Mouse (Mus musculus): ENCODE measurements at regions not wholly inside any gene's neighbourhood (a gene's known extent, or its start where the extent isn't known, plus 50 kb on each side); places are given as distances from the start of the nearest gene placed in this dataset.
"Not testable (repeated sequence)": the region's sequence is repeated elsewhere in the genome, so short reads cannot be mapped to it uniquely, and the experiment has no call there.

- no peak for DNase-seq
Measured at GRCm38 (mm10) chr13:60476366-60476765, 125.4 kb upstream of the Dapk1 start.

DNA sequence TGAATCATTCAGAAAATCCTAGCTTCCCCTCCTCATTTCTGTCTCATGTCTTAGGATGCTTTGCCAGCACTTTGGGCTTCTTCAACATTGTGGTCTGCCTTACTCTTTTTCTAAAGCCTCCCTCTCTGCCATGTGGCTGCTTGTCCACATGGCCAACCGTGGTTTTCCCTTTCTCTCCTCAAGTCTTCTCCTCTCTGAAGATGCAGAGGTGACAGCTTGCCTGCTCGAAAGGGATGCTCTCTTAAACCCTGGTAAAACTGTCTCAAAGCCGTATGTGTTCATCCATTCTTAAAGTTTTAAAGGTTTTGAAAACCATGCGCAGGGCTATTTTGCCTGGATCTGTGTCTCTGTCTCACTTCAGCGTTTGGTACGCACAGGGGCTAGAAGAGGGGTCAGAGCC is 123.4 kb upstream of the Dapk1 start:
- no peak for DNase-seq

DNA sequence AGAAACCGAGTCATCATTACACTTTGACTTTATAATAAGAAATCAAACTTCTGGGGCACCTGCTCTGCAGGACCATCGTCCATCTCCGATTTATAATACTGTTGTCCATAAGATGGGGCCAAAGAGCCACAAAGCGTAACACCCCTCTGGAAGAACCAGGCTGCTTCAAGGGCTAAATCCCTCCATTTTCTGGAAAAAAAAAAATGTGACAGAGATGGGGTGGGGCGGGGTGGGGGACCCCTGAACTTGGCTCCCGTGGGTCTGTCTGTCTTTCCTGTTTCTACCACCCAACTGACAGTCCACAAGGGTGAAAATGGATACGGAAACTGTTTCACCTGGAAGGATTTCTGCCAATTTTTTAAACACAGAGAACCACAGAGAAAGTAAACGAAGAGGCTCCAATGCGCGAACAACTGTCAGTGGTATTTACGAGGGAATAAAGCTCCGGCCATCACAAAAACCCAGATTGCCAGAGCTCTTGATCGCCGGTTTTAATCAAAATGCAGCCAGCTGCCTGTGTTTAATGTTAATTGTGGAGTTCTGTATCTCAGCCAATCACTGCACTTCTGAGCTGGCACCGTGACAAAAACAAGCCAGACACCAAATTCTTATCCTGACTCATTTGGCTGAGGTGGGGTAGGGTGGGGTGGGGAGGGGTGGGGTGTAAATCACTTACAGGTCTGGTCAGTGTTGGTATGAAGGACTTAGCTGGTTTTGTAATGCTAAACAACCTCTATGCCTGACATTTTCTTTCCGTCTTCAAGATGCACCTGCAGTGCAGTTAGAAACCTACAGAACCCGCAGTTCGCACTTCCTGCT is 122.5 kb upstream of the Dapk1 start:
- DNase-seq: peak; percentile 52

GRCm38 (mm10) chr13:60479862-60480730 is 121.7 kb upstream of the Dapk1 start:
- no peak for DNase-seq

DNA sequence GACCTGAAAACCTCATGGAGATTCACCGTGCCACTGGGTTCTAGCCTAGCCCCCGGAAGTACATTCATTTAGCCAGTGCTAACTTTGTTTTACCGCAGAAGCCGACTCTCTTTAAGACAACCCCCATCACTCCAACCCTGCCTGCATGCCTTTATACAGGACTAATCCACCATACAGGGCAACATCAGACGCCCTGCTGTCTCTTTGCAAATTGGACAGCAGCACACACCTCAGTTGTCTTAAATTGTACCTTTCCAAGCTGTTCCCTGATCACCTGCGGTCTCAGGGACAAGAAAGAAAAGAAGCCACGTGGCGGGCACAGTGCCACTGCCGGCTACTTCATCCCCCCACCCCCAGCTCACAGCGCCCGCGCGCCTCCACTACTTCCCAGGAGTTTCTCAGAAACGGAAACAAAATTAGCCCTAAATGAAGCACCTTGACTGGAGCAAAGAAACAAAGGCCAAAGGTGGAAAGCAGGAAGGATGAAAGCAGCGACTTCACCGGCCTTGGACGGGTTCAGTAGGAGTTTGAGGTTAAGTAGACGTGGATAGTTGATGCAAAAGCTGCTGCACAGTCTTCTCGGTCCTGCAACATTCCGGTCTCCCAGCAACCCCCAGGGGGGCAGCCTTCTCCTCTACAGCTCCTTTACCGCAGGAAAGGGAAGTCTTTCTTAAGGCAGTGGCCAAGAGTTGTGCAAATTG is 120.9 kb upstream of the Dapk1 start:
- no peak for DNase-seq

- not testable (repeated sequence) for DNase-seq
Measured at GRCm38 (mm10) chr13:60481451-60481850, 120.3 kb upstream of the Dapk1 start.

GRCm38 (mm10) chr13:60481946-60482345 is 119.8 kb upstream of the Dapk1 start:
- no peak for DNase-seq

DNA sequence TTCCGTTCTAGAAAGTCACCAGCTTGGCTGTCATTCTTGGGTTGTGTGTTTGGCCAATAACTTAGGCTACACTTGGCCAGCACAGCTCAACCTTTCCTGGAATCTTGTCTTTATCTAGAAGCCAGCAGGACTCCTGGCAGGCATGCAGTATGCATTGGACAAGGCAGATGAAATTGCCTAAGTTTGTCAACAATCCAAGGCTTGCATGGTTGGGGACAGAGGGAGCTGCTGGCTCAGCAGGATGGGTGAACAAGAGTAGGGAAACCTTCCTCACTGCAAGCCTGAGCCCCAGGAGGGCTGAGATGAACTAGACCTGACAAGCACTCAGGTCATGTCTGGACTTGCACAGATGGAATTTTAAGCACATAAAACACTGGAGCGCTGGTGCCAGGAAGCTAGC is 115.6 kb upstream of the Dapk1 start:
- peak; percentile 75 for DNase-seq

- DNase-seq: no peak
Measured at GRCm38 (mm10) chr13:60486871-60487270, 114.9 kb upstream of the Dapk1 start.

- peak; percentile 73 for DNase-seq
Measured at GRCm38 (mm10) chr13:60488131-60488883, 113.4 kb upstream of the Dapk1 start.

DNA sequence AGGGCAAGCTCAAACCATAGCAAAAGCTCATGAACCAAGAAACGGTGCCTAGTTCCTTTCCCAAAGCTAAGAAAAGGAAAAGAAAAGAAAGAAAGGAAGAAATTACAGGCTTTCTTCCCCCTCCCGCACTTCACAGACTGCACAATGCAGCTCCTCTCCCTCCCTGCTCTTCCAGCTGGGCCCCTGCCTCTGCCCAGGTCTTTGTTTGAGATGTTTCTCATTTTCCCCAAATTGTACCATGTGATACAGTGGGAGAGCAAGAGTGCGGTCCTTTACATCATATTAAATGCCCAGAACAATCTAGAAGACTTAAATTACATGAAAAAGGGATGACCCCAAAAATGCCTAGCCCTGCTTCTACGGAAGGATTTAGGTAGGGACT is 112.9 kb upstream of the Dapk1 start:
- DNase-seq: no peak

GRCm38 (mm10) chr13:60491948-60492464 is 109.7 kb upstream of the Dapk1 start:
- no peak for DNase-seq

DNA sequence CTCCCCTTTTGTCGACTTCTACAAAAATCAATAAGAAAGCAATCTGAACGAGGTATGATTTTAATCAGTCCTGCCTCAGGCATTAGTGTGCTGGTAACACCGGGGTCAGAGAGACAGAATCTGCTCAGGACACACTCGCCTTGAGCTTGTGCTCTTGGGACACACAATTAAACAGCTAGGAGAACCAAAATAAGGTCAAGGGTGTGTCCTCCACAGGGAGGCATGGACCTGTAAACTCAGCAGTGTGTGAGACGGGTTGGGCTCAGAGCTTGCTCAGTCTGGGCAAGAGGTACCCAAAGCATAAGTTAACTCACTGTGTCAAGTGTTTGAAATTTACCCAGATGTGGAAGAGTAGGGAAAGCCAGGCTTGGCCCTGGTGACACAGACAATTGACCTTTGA is 107.9 kb upstream of the Dapk1 start:
- no peak for DNase-seq

GRCm38 (mm10) chr13:60497714-60498400 is 103.9 kb upstream of the Dapk1 start:
- DNase-seq: no peak

DNA sequence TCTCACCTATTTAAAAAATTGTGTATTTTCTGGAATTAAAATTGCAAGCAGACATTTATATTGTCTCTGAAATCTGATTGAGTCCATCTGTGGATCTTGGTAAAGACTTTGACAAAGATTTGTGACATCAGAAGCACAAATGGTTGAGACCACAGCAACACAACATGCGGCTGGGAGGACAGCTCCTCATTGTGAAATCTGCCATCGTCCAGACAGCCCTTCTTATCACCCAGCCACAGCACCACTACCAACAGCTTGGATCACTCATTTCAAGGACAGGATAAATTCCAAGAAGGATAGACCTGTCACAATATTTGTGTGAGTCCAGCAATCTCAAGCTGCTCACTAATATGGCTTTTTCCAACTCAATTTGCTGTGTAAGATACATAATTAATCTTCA is 97.6 kb upstream of the Dapk1 start:
- DNase-seq: no peak

- DNase-seq: no peak
Measured at GRCm38 (mm10) chr13:60507611-60508010, 94.1 kb upstream of the Dapk1 start.

GRCm38 (mm10) chr13:60508054-60508453 is 93.7 kb upstream of the Dapk1 start:
- DNase-seq: no peak

DNA sequence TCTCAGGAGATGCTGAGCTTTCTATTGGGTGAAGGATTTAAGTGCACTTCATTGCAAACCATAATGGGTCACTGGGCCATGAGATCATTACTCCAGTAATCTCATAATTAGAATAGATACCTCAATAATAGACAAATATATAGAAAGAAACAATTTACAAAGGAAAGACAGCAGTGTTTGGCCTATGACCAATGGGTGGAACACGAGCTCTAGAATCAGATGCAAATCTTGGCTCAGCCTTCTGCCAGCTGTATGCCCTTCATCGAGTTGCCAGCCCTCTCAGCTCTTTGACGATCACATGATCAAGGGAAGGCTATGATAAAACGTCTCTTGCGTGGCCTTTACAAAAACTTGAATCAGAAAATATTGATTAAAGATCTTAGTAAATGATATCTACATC is 92.9 kb upstream of the Dapk1 start:
- no peak for DNase-seq

- DNase-seq: no peak
Measured at GRCm38 (mm10) chr13:60511101-60511500, 90.6 kb upstream of the Dapk1 start.

DNA sequence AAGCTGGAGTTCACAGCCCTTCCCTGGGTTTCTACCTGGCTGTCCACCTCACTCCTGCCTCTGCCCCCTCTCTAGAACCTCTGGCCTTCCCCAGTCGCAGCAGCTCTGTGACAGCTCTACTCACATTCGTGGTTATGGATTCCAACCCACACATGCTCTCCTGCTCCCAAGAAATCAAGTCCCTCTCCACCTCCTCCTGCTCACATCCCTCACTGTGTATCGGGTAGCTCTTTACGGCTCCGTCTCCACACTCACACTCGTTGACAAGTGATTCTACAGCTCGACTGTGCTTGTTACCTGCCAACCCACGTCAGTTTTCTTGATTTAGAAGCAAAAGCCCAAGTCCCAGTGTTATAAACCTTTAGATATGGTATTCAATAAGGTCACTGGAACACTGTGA is 90.1 kb upstream of the Dapk1 start:
- no peak for DNase-seq

DNA sequence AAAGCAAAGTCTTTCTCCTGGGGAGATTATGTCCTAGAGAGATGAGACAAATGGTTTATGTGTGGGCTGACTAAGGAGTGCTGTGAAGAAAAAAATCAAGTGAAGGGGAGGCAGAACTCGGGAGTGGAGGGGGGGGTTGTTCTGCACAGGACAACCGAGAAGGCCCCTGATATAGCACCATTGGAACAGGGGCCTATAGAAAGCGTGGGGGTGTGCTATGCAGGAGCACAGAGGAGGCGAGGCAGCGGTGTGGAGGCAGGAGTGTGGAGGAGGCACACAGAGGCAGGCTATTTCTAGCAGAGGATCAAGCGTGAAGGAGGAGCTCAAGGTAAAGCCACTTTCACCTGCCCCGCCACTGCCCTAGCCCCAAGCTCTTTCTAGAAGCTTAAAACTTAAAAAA is 88.0 kb upstream of the Dapk1 start:
- DNase-seq: no peak

GRCm38 (mm10) chr13:60514806-60515205 is 86.9 kb upstream of the Dapk1 start:
- DNase-seq: no peak

Data from cerebellum, adult 9-10 months (tissue).